Mouse (Mus musculus): ENCODE results near the gene Ldlrad3. TPM values are rescaled to one million over a fixed set of nuclear protein-coding genes. Genes with fewer than 3 reads are reported as not detected.

The Ldlrad3 gene
- total and polyA plus RNA-seq, 3 experiments = 4.9 to 9.5 (median 7.8) TPM

- DNase-seq = peak; percentile 57
Measured at GRCm38 (mm10) chr2:102038229-102038894, 147.8 kb downstream of the Ldlrad3 start.

- DNase-seq = no peak
Measured at GRCm38 (mm10) chr2:102036665-102037511, 149.3 kb downstream of the Ldlrad3 start.

- peak; percentile 17 for DNase-seq
Measured at GRCm38 (mm10) chr2:102034513-102034879, 151.7 kb downstream of the Ldlrad3 start.

- no peak for DNase-seq
Measured at GRCm38 (mm10) chr2:102033818-102034512, 152.2 kb downstream of the Ldlrad3 start.

- DNase-seq = no peak
Measured at GRCm38 (mm10) chr2:102032713-102033343, 153.4 kb downstream of the Ldlrad3 start.

- DNase-seq = peak; percentile 45
Measured at GRCm38 (mm10) chr2:102030652-102031051, 155.5 kb downstream of the Ldlrad3 start.

- no peak for DNase-seq
Measured at GRCm38 (mm10) chr2:102030152-102030551, 156.0 kb downstream of the Ldlrad3 start.

GRCm38 (mm10) chr2:102029682-102030081 is 156.5 kb downstream of the Ldlrad3 start:
- DNase-seq = no peak

GRCm38 (mm10) chr2:102027265-102027664 is 158.9 kb downstream of the Ldlrad3 start:
- DNase-seq = no peak

- DNase-seq = no peak
Measured at GRCm38 (mm10) chr2:102026156-102026555, 160.0 kb downstream of the Ldlrad3 start.

GRCm38 (mm10) chr2:102024483-102024882 is 161.7 kb downstream of the Ldlrad3 start:
- no peak for DNase-seq

GRCm38 (mm10) chr2:102021371-102022084 is 164.7 kb downstream of the Ldlrad3 start:
- DNase-seq = no peak

- DNase-seq = no peak
Measured at GRCm38 (mm10) chr2:102020546-102020945, 165.6 kb downstream of the Ldlrad3 start.

GRCm38 (mm10) chr2:102014538-102015113 is 171.6 kb downstream of the Ldlrad3 start:
- DNase-seq = no peak

- DNase-seq = no peak
Measured at GRCm38 (mm10) chr2:102011311-102011975, 174.7 kb downstream of the Ldlrad3 start.

- no peak for DNase-seq
Measured at GRCm38 (mm10) chr2:102009766-102010265, 176.4 kb downstream of the Ldlrad3 start.

- DNase-seq = no peak
Measured at GRCm38 (mm10) chr2:102006143-102006542, 180.0 kb downstream of the Ldlrad3 start.

- no peak for DNase-seq
Measured at GRCm38 (mm10) chr2:102005377-102006007, 180.7 kb downstream of the Ldlrad3 start.

- DNase-seq = no peak
Measured at GRCm38 (mm10) chr2:102003776-102004264, 182.4 kb downstream of the Ldlrad3 start.
